14 mouse cellular contexts compared by ENCODE assay signal in genomic region chr1:71898198-71898597, GRCm38 (mm10).
A peak's percentile ranks its signal among the peaks of the same experiment; 100 is the strongest.
DNase-seq lines count a peak whose midpoint lies in the region; ATAC-seq and TF ChIP-seq lines count a peak whose summit lies in the region.
"Had no signal": no experiment of that assay in that cellular context is flagged by ENCODE, and none has a peak within 500 bp of the region (broad histone marks: within the 10 kb centered on the region; RNA-seq: fewer than 3 reads in every experiment).

No protein-coding gene starts in this region.

- no peaks in the 10 kb centered on the region for H3K36me3 ChIP-seq in forebrain, embryonic 15.5 days
- H3K36me3 ChIP-seq: hindbrain, embryonic 13.5 days; stomach, embryonic 15.5 days had no signal

- no peak overlapping the region for H3K9ac ChIP-seq in forebrain, embryonic 15.5 days (replicated peaks)
- H3K9ac ChIP-seq: hindbrain, embryonic 13.5 days; stomach, embryonic 15.5 days had no signal

- no peak overlapping the region for H3K4me2 ChIP-seq in forebrain, embryonic 15.5 days (replicated peaks)
- H3K4me2 ChIP-seq: hindbrain, embryonic 13.5 days; stomach, embryonic 15.5 days had no signal

- H3K27ac ChIP-seq in cerebellum, adult 2 months (ENCODE audit: insufficient read depth, low read length), result no peak overlapping the region
- peak overlapping the region; percentile 62 for H3K27ac ChIP-seq in forebrain, embryonic 15.5 days (replicated peaks)
- H3K27ac ChIP-seq in olfactory bulb, adult 2 months (ENCODE audit: insufficient read depth, low read depth, low read length), result peak overlapping the region; percentile 32; the same call in 1 of the 2 replicates
- H3K27ac ChIP-seq: hindbrain, embryonic 13.5 days; stomach, embryonic 15.5 days had no signal

- peak; percentile 68 to 81 for DNase-seq in cerebellum, postnatal 10 days
- DNase-seq in cerebellum, adult 2 months, result no peak
- DNase-seq in layer of hippocampus, postnatal 10 days (ENCODE audit: low spot score in 2 of 2), result peak; percentile 20 to 34
- no peak for DNase-seq in layer of hippocampus, adult 18-20 months (ENCODE audit: low spot score in 2 of 2)
- no peak for DNase-seq in testis, postnatal 14 days (ENCODE audit: low spot score)
- DNase-seq: gastrocnemius, postnatal 36 days; kidney, adult 18-20 months; thymus, postnatal 14 days had no signal

- no peak for TF ChIP-seq CTCF in cerebellum, adult 2 months (IDR thresholded peaks at IDR 0.05; ENCODE audit: borderline replicate concordance, insufficient read depth, low read depth, low read length)
- no peak for TF ChIP-seq CTCF in olfactory bulb, adult 2 months (IDR thresholded peaks at IDR 0.05; ENCODE audit: insufficient read depth, low read depth, low read length)

- H3K4me1 ChIP-seq in cerebellum, adult 2 months (ENCODE audit: control insufficient read depth, insufficient read depth, low read length), result no peaks in the 10 kb centered on the region
- H3K4me1 ChIP-seq in forebrain, embryonic 15.5 days, result peaks cover 16% of the 10 kb centered on the region
- peaks cover 9% of the 10 kb centered on the region for H3K4me1 ChIP-seq in olfactory bulb, adult 2 months (ENCODE audit: control insufficient read depth, insufficient read depth, low read length)
- H3K4me1 ChIP-seq: stomach, embryonic 15.5 days had no signal

- TF ChIP-seq POLR2A in cerebellum, adult 2 months (IDR thresholded peaks at IDR 0.05; ENCODE audit: borderline replicate concordance, insufficient read depth, low read length), result no peak
- TF ChIP-seq POLR2A in olfactory bulb, adult 2 months (IDR thresholded peaks at IDR 0.05; ENCODE audit: insufficient read depth, low read depth, low read length), result no peak

- ATAC-seq in forebrain, embryonic 15.5 days (replicated peaks), result peak; percentile 60; the same call in 1 of the 2 replicates
- ATAC-seq in monocyte, adult 5-6 weeks (replicated peaks; ENCODE audit: insufficient number of reproducible peaks, low FRiP score, low TSS enrichment, poor library complexity, severe bottlenecking), result no peak
- ATAC-seq: Patski had no signal

- no peaks in the 10 kb centered on the region for H3K9me3 ChIP-seq in forebrain, embryonic 15.5 days
- H3K9me3 ChIP-seq: hindbrain, embryonic 13.5 days; stomach, embryonic 15.5 days had no signal

- H3K27me3 ChIP-seq in cerebellum, adult 2 months (ENCODE audit: control insufficient read depth, insufficient read depth, low read length), result no peaks in the 10 kb centered on the region
- no peaks in the 10 kb centered on the region for H3K27me3 ChIP-seq in forebrain, embryonic 15.5 days
- H3K27me3 ChIP-seq: hindbrain, embryonic 13.5 days; Patski; stomach, embryonic 15.5 days had no signal

- no peak overlapping the region for H3K4me3 ChIP-seq in cerebellum, adult 2 months (replicated peaks; ENCODE audit: insufficient read depth, low read depth, low read length)
- H3K4me3 ChIP-seq in forebrain, embryonic 15.5 days, result no peak overlapping the region
- H3K4me3 ChIP-seq in olfactory bulb, adult 2 months (ENCODE audit: insufficient read depth, low read depth, low read length), result no peak overlapping the region
- H3K4me3 ChIP-seq: hindbrain, embryonic 13.5 days; stomach, embryonic 15.5 days had no signal

- WGBS in cerebellum, adult 2 months, result 32% methylated on average over 6 of the region's 6 CpGs
- WGBS in forebrain, embryonic 15.5 days, result 64% methylated on average over 6 of the region's 6 CpGs
- 33% methylated on average over 6 of the region's 6 CpGs for WGBS in olfactory bulb, adult 2 months

Comparison
In these comparisons a context has a peak if more than half of its experiments do, and no peak if none do; other contexts are left out.
1. DNase-seq: peak in cerebellum, postnatal 10 days (2 of 2) and layer of hippocampus, postnatal 10 days (2 of 2); none in cerebellum, adult 2 months (0 of 2), layer of hippocampus, adult 18-20 months (0 of 2) and testis, postnatal 14 days (single experiment).